8 mouse cellular contexts compared by ENCODE assay signal in the genomic region with DNA sequence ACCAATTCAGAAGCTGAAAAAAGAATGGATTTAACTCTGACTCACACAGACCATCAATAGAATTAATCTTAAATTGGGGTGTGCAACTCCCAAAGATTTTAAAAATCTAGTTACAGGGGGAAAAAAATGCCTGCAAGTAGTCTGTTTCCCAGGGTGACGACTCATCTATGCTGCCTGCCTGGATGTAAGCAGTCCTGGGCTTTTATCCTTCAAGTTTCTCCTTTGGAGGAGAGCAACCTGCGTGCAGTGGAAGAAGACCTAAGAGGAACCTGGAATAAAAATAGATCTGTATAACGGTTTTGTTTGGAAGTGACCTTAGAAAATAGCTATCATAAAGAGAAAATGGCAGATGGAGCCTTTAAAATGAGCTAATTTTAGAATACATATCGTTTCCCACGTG. TPM values are rescaled to one million over a fixed set of nuclear protein-coding genes. Genes with fewer than 3 reads are reported as not detected.
DNase-seq lines count a peak whose midpoint lies in the region; ATAC-seq and TF ChIP-seq lines count a peak whose summit lies in the region.

No protein-coding gene starts in this region.

- no peak for TF ChIP-seq POLR2A in MEL (IDR thresholded peaks at IDR 0.05; ENCODE audit: control insufficient read depth in 1 of 2, insufficient read depth in 1 of 2, low read depth in 1 of 2, low read length in 2 of 2, poor library complexity in 1 of 2)

- no peak for TF ChIP-seq CTCF in intestine, postnatal 0 days (IDR thresholded peaks at IDR 0.05; ENCODE audit: low read depth)
- TF ChIP-seq CTCF in MEL (IDR thresholded peaks at IDR 0.05 in 2 of 3, conservative IDR thresholded peaks at IDR 0.05 in 1 of 3; ENCODE audit: control insufficient read depth in 1 of 3, insufficient read depth in 1 of 3, low read depth in 2 of 3, low read length in 3 of 3, poor library complexity in 1 of 3, severe bottlenecking in 1 of 3): no peak

- H3K27ac ChIP-seq in intestine, postnatal 0 days (ENCODE audit: low read depth, low read length): no peak overlapping the region
- H3K27ac ChIP-seq in intestine, embryonic 15.5 days: no peak overlapping the region
- peak overlapping the region; percentile 58 for H3K27ac ChIP-seq in MEL (ENCODE audit: control insufficient read depth, low read depth, low read length)
- no peak overlapping the region for H3K27ac ChIP-seq in limb, embryonic 12.5 days

- no peak for ATAC-seq in intestine, postnatal 0 days
- no peak for ATAC-seq in intestine, embryonic 15.5 days
- ATAC-seq in limb, embryonic 12.5 days (ENCODE audit: insufficient number of reproducible peaks, insufficient read depth, low FRiP score, low TSS enrichment, low read depth): no peak

- WGBS in intestine, postnatal 0 days: 50% methylated on average over 5 of the region's 5 CpGs
- WGBS in intestine, embryonic 15.5 days: 40% methylated on average over 5 of the region's 5 CpGs
- WGBS in limb, embryonic 12.5 days: 50% methylated on average over 5 of the region's 5 CpGs

- H3K36me3 ChIP-seq in intestine, postnatal 0 days (ENCODE audit: control insufficient read depth, insufficient read depth): no peaks in the 10 kb centered on the region
- no peaks in the 10 kb centered on the region for H3K36me3 ChIP-seq in intestine, embryonic 15.5 days
- peaks cover 0 to 4% of the 10 kb centered on the region in 2 experiments; a peak in 2 of 4 replicates for H3K36me3 ChIP-seq in MEL (ENCODE audit: control insufficient read depth in 1 of 2, insufficient read depth in 2 of 2, low read length in 2 of 2)
- H3K36me3 ChIP-seq in limb, embryonic 12.5 days: no peaks in the 10 kb centered on the region

- H3K4me1 ChIP-seq in intestine, postnatal 0 days (replicated peaks; ENCODE audit: control insufficient read depth, insufficient read depth, low read length): no peaks in the 10 kb centered on the region
- 0 out of 2 replicates have a peak, but pooled peaks cover 2% of the 10 kb centered on the region for H3K4me1 ChIP-seq in intestine, embryonic 15.5 days (replicated peaks)
- H3K4me1 ChIP-seq in MEL (ENCODE audit: control insufficient read depth in 1 of 2, insufficient read depth in 2 of 2, low read length in 2 of 2): no peaks in the 10 kb centered on the region
- peaks cover 9% of the 10 kb centered on the region for H3K4me1 ChIP-seq in limb, embryonic 12.5 days (replicated peaks)

- peak overlapping the region; percentile 83; the same call in 1 of the 2 replicates for H3K4me2 ChIP-seq in intestine, postnatal 0 days (replicated peaks; ENCODE audit: low read depth)
- no peak overlapping the region for H3K4me2 ChIP-seq in intestine, embryonic 15.5 days (replicated peaks)
- peak overlapping the region; percentile 68; the same call in 1 of the 2 replicates for H3K4me2 ChIP-seq in limb, embryonic 12.5 days

- no peak overlapping the region for H3K9ac ChIP-seq in intestine, postnatal 0 days (ENCODE audit: low read depth, low read length)
- no peak overlapping the region for H3K9ac ChIP-seq in intestine, embryonic 15.5 days
- peak overlapping the region; percentile 98 for H3K9ac ChIP-seq in MEL (ENCODE audit: control insufficient read depth, low read depth, low read length, poor library complexity, severe bottlenecking)
- H3K9ac ChIP-seq in limb, embryonic 12.5 days (replicated peaks): no peak overlapping the region

- DNase-seq in embryo, embryonic 11 days: peak; percentile 5
- no peak for DNase-seq in embryo, embryonic 10.5 days (ENCODE audit: low spot score)
- no peak for DNase-seq in MEL (ENCODE audit: low read depth, low spot score)
- DNase-seq in adrenal gland, postnatal 4 days (ENCODE audit: low spot score in 2 of 2): no peak
- DNase-seq in layer of hippocampus, postnatal 10 days (ENCODE audit: low spot score in 2 of 2): no peak

- no peak for TF ChIP-seq RAD21 in MEL (IDR thresholded peaks at IDR 0.05; ENCODE audit: low read depth, low read length)

- H3K27me3 ChIP-seq in intestine, postnatal 0 days (replicated peaks; ENCODE audit: control insufficient read depth, insufficient read depth, low read length): no peaks in the 10 kb centered on the region
- no peaks in the 10 kb centered on the region for H3K27me3 ChIP-seq in intestine, embryonic 15.5 days (replicated peaks)
- no peaks in the 10 kb centered on the region for H3K27me3 ChIP-seq in MEL (ENCODE audit: control insufficient read depth in 1 of 2, insufficient read depth in 2 of 2, low read length in 2 of 2)
- H3K27me3 ChIP-seq in limb, embryonic 12.5 days: no peaks in the 10 kb centered on the region

- peaks cover 42% of the 10 kb centered on the region for H3K79me2 ChIP-seq in MEL (ENCODE audit: control insufficient read depth, insufficient read depth, low read length, poor library complexity)

- H3K9me3 ChIP-seq in intestine, postnatal 0 days (ENCODE audit: control insufficient read depth): no peaks in the 10 kb centered on the region
- H3K9me3 ChIP-seq in intestine, embryonic 15.5 days: no peaks in the 10 kb centered on the region
- no peaks in the 10 kb centered on the region for H3K9me3 ChIP-seq in MEL (replicated peaks; ENCODE audit: insufficient read depth, low read length)
- H3K9me3 ChIP-seq in limb, embryonic 12.5 days: no peaks in the 10 kb centered on the region

- no peak for TF ChIP-seq EP300 in MEL (IDR thresholded peaks at IDR 0.05; ENCODE audit: low read depth in 1 of 2, low read length in 2 of 2)

- no peak overlapping the region for H3K4me3 ChIP-seq in intestine, postnatal 0 days (ENCODE audit: low read depth, low read length)
- H3K4me3 ChIP-seq in intestine, embryonic 15.5 days (replicated peaks): no peak overlapping the region
- H3K4me3 ChIP-seq in MEL (ENCODE audit: control insufficient read depth in 1 of 2, insufficient read depth in 1 of 2, low read depth in 2 of 2, low read length in 2 of 2): peak overlapping the region; percentile 49 to 64
- no peak overlapping the region for H3K4me3 ChIP-seq in limb, embryonic 12.5 days (replicated peaks)

TF ChIP-seq in MEL, 35 proteins besides CTCF, POLR2A, EP300 and RAD21:
- TF ChIP-seq GATA1 (IDR thresholded peaks at IDR 0.05; ENCODE audit: low read depth, low read length): no peak
- TF ChIP-seq KAT2A (conservative IDR thresholded peaks at IDR 0.05; ENCODE audit: low read depth, low read length): no peak
- TF ChIP-seq BHLHE40 (IDR thresholded peaks at IDR 0.05; ENCODE audit: borderline replicate concordance, low read depth, low read length): no peak; the same call in 1 of the 2 replicates
- no peak for TF ChIP-seq USF1 (IDR thresholded peaks at IDR 0.05; ENCODE audit: low read depth, low read length)
- no peak for TF ChIP-seq UBTF (IDR thresholded peaks at IDR 0.05; ENCODE audit: borderline replicate concordance, insufficient read depth, low read depth, low read length)
- no peak; the same call in 1 of the 2 replicates for TF ChIP-seq MYC (IDR thresholded peaks at IDR 0.05; ENCODE audit: low read depth, low read length)
- no peak for TF ChIP-seq NELFE (IDR thresholded peaks at IDR 0.05; ENCODE audit: low read depth, low read length)
- no peak for TF ChIP-seq ZMIZ1 (IDR thresholded peaks at IDR 0.05; ENCODE audit: low read depth, low read length)
- no peak for TF ChIP-seq POLR2AphosphoS2 (IDR thresholded peaks at IDR 0.05; ENCODE audit: low read length)
- TF ChIP-seq POLR2AphosphoS5 (IDR thresholded peaks at IDR 0.05; ENCODE audit: borderline replicate concordance, low read depth, low read length): no peak
- TF ChIP-seq JUND (IDR thresholded peaks at IDR 0.05; ENCODE audit: low read depth, low read length): no peak
- no peak for TF ChIP-seq RCOR1 (IDR thresholded peaks at IDR 0.05; ENCODE audit: low read depth, low read length)
- TF ChIP-seq ZNF384 (IDR thresholded peaks at IDR 0.05; ENCODE audit: low read depth, low read length): no peak
- no peak for TF ChIP-seq SMC3 (IDR thresholded peaks at IDR 0.05; ENCODE audit: low read depth, low read length)

RNA-seq across cellular contexts. Expression of a gene that starts 1.4 kb away (rescaled TPM):
- polyA plus RNA-seq in intestine, postnatal 0 days (2015; fragmentation: Nextera tagmentation; extraction: Ambion mirVana): 4.6 and 5.6 TPM in 2 replicates
- 4.7 and 5.1 TPM in 2 replicates for polyA plus RNA-seq in intestine, embryonic 15.5 days (2015; fragmentation: Nextera tagmentation; extraction: Ambion mirVana)
- total RNA-seq in MEL (2012; rRNA removed): 19.7 and 20.5 TPM in 2 replicates
- 10 to 100 TPM; 29.6 to 39.6 TPM for polyA plus RNA-seq in MEL (2012; ENCODE audit: insufficient read depth in 1 of 2, insufficient read length in 2 of 2, low read depth in 1 of 2, low replicate concordance in 2 of 2, missing spikeins in 1 of 2)
- polyA plus RNA-seq in limb, embryonic 12.5 days (2016; fragmentation: Nextera tagmentation; extraction: Ambion mirVana): 8.9 and 10.6 TPM in 2 replicates
- 10 to 100 TPM; 54.7 to 58.2 TPM for total RNA-seq in adrenal gland, postnatal 4 days (2021)
- total RNA-seq in layer of hippocampus, postnatal 10 days (2021): 10 to 100 TPM; 56.7 to 58.4 TPM

RNA-seq across cellular contexts. Expression of a gene that starts 37.8 kb away (rescaled TPM):
- polyA plus RNA-seq in intestine, postnatal 0 days (2015; fragmentation: Nextera tagmentation; extraction: Ambion mirVana): 30.4 and 31.2 TPM in 2 replicates
- 25.1 and 25.5 TPM in 2 replicates for polyA plus RNA-seq in intestine, embryonic 15.5 days (2015; fragmentation: Nextera tagmentation; extraction: Ambion mirVana)
- total RNA-seq in MEL (2012; rRNA removed): 11.5 and 13.2 TPM in 2 replicates
- 10 to 100 TPM in 1 of 2 experiments, not detected in 1; 21.1 TPM for polyA plus RNA-seq in MEL (2012; ENCODE audit: insufficient read depth in 1 of 2, insufficient read length in 2 of 2, low read depth in 1 of 2, low replicate concordance in 2 of 2, missing spikeins in 1 of 2)
- polyA plus RNA-seq in limb, embryonic 12.5 days (2016; fragmentation: Nextera tagmentation; extraction: Ambion mirVana): 21.4 and 21.9 TPM in 2 replicates
- total RNA-seq in adrenal gland, postnatal 4 days (2021): 100 to 1,000 TPM; 102 to 115 TPM
- 10 to 100 TPM; 50.8 to 53.3 TPM for total RNA-seq in layer of hippocampus, postnatal 10 days (2021)

Comparison
In these comparisons a context has a peak if more than half of its experiments do, and no peak if none do; other contexts are left out.
1. H3K4me3 ChIP-seq: peak in MEL (2 of 2); none in intestine, postnatal 0 days (single experiment), intestine, embryonic 15.5 days (single experiment) and limb, embryonic 12.5 days (single experiment).